Mouse (Mus musculus) adrenal gland, postnatal 10 days (tissue): ENCODE data around the gene Nptx1. TPM values are rescaled to one million over a fixed set of nuclear protein-coding genes. Genes with fewer than 3 reads are reported as not detected.

Experiments used
- DNase-seq: peaks from one replicate; pipeline ENCODE4 v3.0.0; 2021; ENCODE audit warnings: mixed read lengths
- long read RNA-seq, 2 experiments: library from polyadenylated mRNA; stranded (forward); transcript quantifications; one replicate each; pipeline ENCODE4 v2.0.0; 2021
- total RNA-seq, 2 experiments: library from RNA; stranded (reverse); gene quantifications; 2 replicates each; pipeline ENCODE4 v1.2.3; 2021

The Nptx1 gene
- 1 to 10 TPM; 2.5 to 3.4 TPM for total RNA-seq
- long read RNA-seq, experiment 1, partial matches to known transcripts = 0 of 1 reads
- long read RNA-seq, experiment 1, other reads (novel, unspliced or antisense) = 1 of 1 reads
- long read RNA-seq, experiment 2, partial matches to known transcripts = 0 of 2 reads
- long read RNA-seq, experiment 2, other reads (novel, unspliced or antisense) = 2 of 2 reads

GRCm38 (mm10) chr11:119547183-119547921 lies at the start of gene Nptx1:
Gene Nptx1, minus strand, starts transcription at chr11:119547753.
- peak; percentile 66 for DNase-seq

- DNase-seq = no peak
Measured at GRCm38 (mm10) chr11:119593966-119594365, 46.4 kb upstream of the Nptx1 start.

- no peak for DNase-seq
Measured at GRCm38 (mm10) chr11:119589242-119589641, 41.7 kb upstream of the Nptx1 start.

GRCm38 (mm10) chr11:119587112-119587511 lies 39.6 kb upstream of the Nptx1 start:
- DNase-seq = no peak

GRCm38 (mm10) chr11:119586511-119586910 lies 39.0 kb upstream of the Nptx1 start:
- no peak for DNase-seq

GRCm38 (mm10) chr11:119577721-119578120 lies 30.2 kb upstream of the Nptx1 start:
- DNase-seq = no peak

- DNase-seq = peak; percentile 23
Measured at GRCm38 (mm10) chr11:119576855-119577254, 29.3 kb upstream of the Nptx1 start.

GRCm38 (mm10) chr11:119572316-119573010 lies 24.9 kb upstream of the Nptx1 start:
- peak; percentile 58 for DNase-seq

GRCm38 (mm10) chr11:119566188-119566587 lies 18.6 kb upstream of the Nptx1 start:
- DNase-seq = no peak

- DNase-seq = no peak
Measured at GRCm38 (mm10) chr11:119565684-119566083, 18.1 kb upstream of the Nptx1 start.

- no peak for DNase-seq
Measured at GRCm38 (mm10) chr11:119565021-119565420, 17.5 kb upstream of the Nptx1 start.

- DNase-seq = no peak
Measured at GRCm38 (mm10) chr11:119564383-119564782, 16.8 kb upstream of the Nptx1 start.

GRCm38 (mm10) chr11:119563166-119563565 lies 15.6 kb upstream of the Nptx1 start:
- no peak for DNase-seq

- no peak for DNase-seq
Measured at GRCm38 (mm10) chr11:119562286-119562685, 14.7 kb upstream of the Nptx1 start.

- peak; percentile 22 for DNase-seq
Measured at GRCm38 (mm10) chr11:119558870-119559610, 11.5 kb upstream of the Nptx1 start.

GRCm38 (mm10) chr11:119557940-119558869 lies 10.7 kb upstream of the Nptx1 start:
- DNase-seq = no peak

GRCm38 (mm10) chr11:119555170-119555569 lies 7.6 kb upstream of the Nptx1 start:
- DNase-seq = no peak

GRCm38 (mm10) chr11:119554706-119555105 lies 7.2 kb upstream of the Nptx1 start:
- DNase-seq = no peak

- DNase-seq = no peak
Measured at GRCm38 (mm10) chr11:119552902-119553802, 5.6 kb upstream of the Nptx1 start.

- no peak for DNase-seq
Measured at GRCm38 (mm10) chr11:119552301-119552700, 4.7 kb upstream of the Nptx1 start.
